Mouse (Mus musculus) midbrain, postnatal 0 days (tissue): ENCODE measurements at regions not wholly inside any gene's neighbourhood (a gene's known extent, or its start where the extent isn't known, plus 50 kb on each side); places are given as distances from the start of the nearest gene placed in this dataset.

ENCODE experiments used
- ATAC-seq: fragments of 200-750 bp; cut with Nextera tagmentation; 2 replicates; pipeline ENCODE4 v1.8.0; 2017; ENCODE audit warnings: moderate number of reproducible peaks, mild to moderate bottlenecking, moderate TSS enrichment, moderate library complexity; ENCODE audit not compliant: low FRiP score
- DNase-seq: peaks from one replicate; pipeline ENCODE4 v3.0.0-alpha.2; 2015; ENCODE audit warnings: low spot score
- H3K27ac ChIP-seq: fragments of 300-500 bp; sonication (generic); 2 replicates; pipeline ENCODE4 v1.5.1; 2014; ENCODE audit warnings: low read depth, mild to moderate bottlenecking, low read length, mixed read lengths
- H3K27me3 ChIP-seq: fragments of 300-500 bp; sonication (generic); 2 replicates; pipeline ENCODE4 v1.6.1; 2014; ENCODE audit warnings: low read length, control low read depth, mixed read lengths; ENCODE audit not compliant: insufficient read depth
- H3K36me3 ChIP-seq: fragments of 300-500 bp; sonication (generic); 2 replicates; pipeline ENCODE4 v1.6.1; 2014; ENCODE audit warnings: low read length, control low read depth, mixed read lengths; ENCODE audit not compliant: insufficient read depth
- H3K4me1 ChIP-seq: fragments of 300-500 bp; sonication (generic); 2 replicates; pipeline ENCODE4 v1.6.1; 2014; ENCODE audit warnings: mild to moderate bottlenecking, control low read depth, antibody characterized with exemption, low read length, mixed read lengths; ENCODE audit not compliant: insufficient read depth
- H3K4me2 ChIP-seq: fragments of 300-500 bp; sonication (generic); 2 replicates; pipeline ENCODE4 v1.6.1; 2014; ENCODE audit warnings: low read depth, mild to moderate bottlenecking, low read length, mixed read lengths; ENCODE audit not compliant: poor library complexity, severe bottlenecking
- H3K4me3 ChIP-seq: fragments of 300-500 bp; sonication (generic); 2 replicates; pipeline ENCODE4 v1.5.1; 2014; ENCODE audit warnings: low read depth, mild to moderate bottlenecking, low read length, moderate library complexity
- H3K9ac ChIP-seq: fragments of 300-500 bp; sonication (generic); replicated peaks from 2 replicates; pipeline ENCODE4 v1.6.1; 2014; ENCODE audit warnings: mild to moderate bottlenecking, low read length, moderate library complexity, mixed read lengths; ENCODE audit not compliant: poor library complexity, severe bottlenecking
- H3K9me3 ChIP-seq: fragments of 300-500 bp; sonication (generic); 2 replicates; pipeline ENCODE4 v1.6.1; 2016; ENCODE audit warnings: low read length, control low read depth
- CTCF ChIP-seq: IDR thresholded peaks from 2 replicates; pipeline ENCODE4 v1.5.1; 2016; ENCODE audit warnings: antibody characterized with exemption, mild to moderate bottlenecking
- WGBS: fragments of 180-500 bp; shearing (Covaris S2); extraction: QIAGEN DNeasy Blood & Tissue Kit; methylation state at CpG from one replicate; pipeline ENCODE4 v1.1.7; 2014; 5-methylcytosine and 5-hydroxymethylcytosine counted together

GRCm38 (mm10) chr9:61487146-61487545, 115.0 kb downstream of the Tle3 start:
- Histone ChIP-seq H3K4me2 (no peak overlapping the region), H3K9ac (no peak overlapping the region), H3K9me3 (no peaks in the 10 kb centered on the region), H3K4me3 (no peak overlapping the region), H3K4me1 (peaks cover 6% of the 10 kb centered on the region; the same call in 1 of the 2 replicates), H3K27me3 (no peaks in the 10 kb centered on the region), H3K36me3 (no peaks in the 10 kb centered on the region), H3K27ac (no peak overlapping the region)
- WGBS = 57% methylated on average over 7 of the region's 7 CpGs
- ATAC-seq = no peak
- TF ChIP-seq CTCF = no peak
- DNase-seq = peak; percentile 62

- DNase-seq (no peak), ATAC-seq (no peak)
- Histone ChIP-seq H3K27ac (no peak overlapping the region), H3K4me3 (no peak overlapping the region), H3K36me3 (no peaks in the 10 kb centered on the region), H3K4me1 (peaks cover 5% of the 10 kb centered on the region; the same call in 1 of the 2 replicates), H3K9ac (no peak overlapping the region), H3K4me2 (no peak overlapping the region), H3K27me3 (no peaks in the 10 kb centered on the region), H3K9me3 (no peaks in the 10 kb centered on the region)
- WGBS = 49% methylated on average over 3 of the region's 3 CpGs
- TF ChIP-seq CTCF = no peak
Measured at GRCm38 (mm10) chr9:61484391-61484790, 112.2 kb downstream of the Tle3 start.

GRCm38 (mm10) chr9:61479626-61480025, 107.5 kb downstream of the Tle3 start:
- TF ChIP-seq CTCF = no peak
- DNase-seq = no peak
- Histone ChIP-seq H3K9ac (no peak overlapping the region), H3K4me1 (peaks cover 5% of the 10 kb centered on the region; the same call in 1 of the 2 replicates), H3K4me2 (no peak overlapping the region), H3K4me3 (no peak overlapping the region), H3K36me3 (no peaks in the 10 kb centered on the region), H3K27me3 (no peaks in the 10 kb centered on the region), H3K27ac (no peak overlapping the region), H3K9me3 (no peaks in the 10 kb centered on the region)
- ATAC-seq = no peak
- WGBS = 45% methylated on average over 6 of the region's 6 CpGs

GRCm38 (mm10) chr9:61478862-61479261, 106.7 kb downstream of the Tle3 start:
- no peaks in the 10 kb centered on the region for H3K27me3 ChIP-seq
- no peak overlapping the region for H3K4me2 ChIP-seq
- no peak for TF ChIP-seq CTCF
- no peak overlapping the region for H3K4me3 ChIP-seq
- H3K36me3 ChIP-seq = no peaks in the 10 kb centered on the region
- no peaks in the 10 kb centered on the region for H3K9me3 ChIP-seq
- H3K4me1 ChIP-seq = peaks cover 5% of the 10 kb centered on the region; the same call in 1 of the 2 replicates
- WGBS = 19% methylated on average over 9 of the region's 9 CpGs
- H3K9ac ChIP-seq = no peak overlapping the region
- no peak for ATAC-seq
- H3K27ac ChIP-seq = no peak overlapping the region
- DNase-seq = no peak

GRCm38 (mm10) chr9:61476351-61476750, 104.2 kb downstream of the Tle3 start:
- DNase-seq = no peak
- Histone ChIP-seq H3K27ac (no peak overlapping the region), H3K4me1 (peaks cover 5% of the 10 kb centered on the region; the same call in 1 of the 2 replicates), H3K9me3 (no peaks in the 10 kb centered on the region), H3K36me3 (no peaks in the 10 kb centered on the region), H3K9ac (no peak overlapping the region), H3K4me3 (no peak overlapping the region), H3K4me2 (no peak overlapping the region), H3K27me3 (no peaks in the 10 kb centered on the region)
- ATAC-seq = no peak
- no peak for TF ChIP-seq CTCF
- 72% methylated on average over 4 of the region's 4 CpGs for WGBS

- Histone ChIP-seq H3K9me3 (peaks cover 2% of the 10 kb centered on the region; the same call in 1 of the 2 replicates), H3K4me3 (no peak overlapping the region), H3K4me1 (peaks cover 3% of the 10 kb centered on the region; the same call in 1 of the 2 replicates), H3K36me3 (no peaks in the 10 kb centered on the region), H3K27me3 (no peaks in the 10 kb centered on the region), H3K27ac (no peak overlapping the region), H3K9ac (no peak overlapping the region), H3K4me2 (no peak overlapping the region)
- WGBS = 46% methylated on average over 6 of the region's 6 CpGs
- DNase-seq = no peak
- ATAC-seq = no peak
- no peak for TF ChIP-seq CTCF
Measured at GRCm38 (mm10) chr9:61470815-61471505, 98.8 kb downstream of the Tle3 start.
